In genomic region chr5:101863946-101864345, GRCm38 (mm10) we compare ENCODE assay signal across 11 mouse cellular contexts.
"Had no signal": no experiment of that assay in that cellular context is flagged by ENCODE, and none has a peak within 500 bp of the region (broad histone marks: within the 10 kb centered on the region; RNA-seq: fewer than 3 reads in every experiment).

No protein-coding gene starts in this region.

- H3K4me3 ChIP-seq: limb, embryonic 13.5 days; midbrain, embryonic 12.5 days had no signal

- ATAC-seq: midbrain, embryonic 16.5 days had no signal

- DNase-seq: kidney, postnatal 14 days; left cerebral cortex, postnatal 4 days; lung, adult 18-20 months; lung, postnatal 4 days; right cerebral cortex, postnatal 25 days; thymus, postnatal 4 days had no signal

- H3K27ac ChIP-seq: limb, embryonic 13.5 days; liver, embryonic 14.5 days; midbrain, embryonic 12.5 days; stomach, postnatal 0 days had no signal
